8 mouse cellular contexts compared by ENCODE assay signal in the genomic region with DNA sequence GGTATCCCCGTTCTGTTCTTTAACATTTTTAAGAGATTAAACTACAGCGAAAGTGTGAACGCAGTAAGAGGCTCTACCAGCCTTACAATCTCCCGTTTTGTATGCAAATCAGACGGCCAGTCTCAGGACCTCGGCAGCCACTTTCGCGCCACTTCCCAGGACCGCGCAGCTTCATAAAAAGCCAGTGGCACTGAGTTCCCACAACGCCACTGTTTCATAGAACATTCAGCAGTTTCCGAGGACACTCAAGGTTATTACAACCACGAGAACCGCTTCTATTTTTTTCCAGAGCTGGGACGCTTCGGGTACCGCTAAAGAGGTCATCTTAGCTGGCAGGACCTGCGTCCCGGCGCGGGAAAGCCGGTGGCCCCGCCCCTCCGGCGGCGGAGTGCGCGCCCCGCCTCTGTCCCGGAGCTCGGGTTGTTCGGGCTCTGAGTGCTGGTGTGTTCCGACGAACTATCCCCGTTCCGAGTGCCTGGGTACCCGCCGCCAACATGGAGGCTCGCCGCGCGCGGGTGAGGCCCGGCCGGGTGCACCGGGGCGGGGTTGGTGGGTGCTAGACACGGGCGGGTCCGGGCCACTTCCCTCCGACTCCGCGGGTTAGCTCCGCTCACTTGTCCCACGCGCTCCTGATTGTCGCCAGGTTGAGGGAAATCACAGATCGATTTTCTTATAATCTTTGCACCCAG. TPM values are rescaled to one million over a fixed set of nuclear protein-coding genes. Genes with fewer than 3 reads are reported as not detected.
A peak's percentile ranks its signal among the peaks of the same experiment; 100 is the strongest.
DNase-seq lines count a peak whose midpoint lies in the region; ATAC-seq and TF ChIP-seq lines count a peak whose summit lies in the region.

A gene (plus strand): TSS at position 363 of the 689 bp plus-strand sequence.

- no peak for TF ChIP-seq CTCF in liver, embryonic 14.5 days (IDR thresholded peaks at IDR 0.05; ENCODE audit: low read depth)

- peak within 1 kb of the TSS; percentile 80 for H3K4me2 ChIP-seq in forebrain, embryonic 11.5 days (ENCODE audit: low read depth, low read length, severe bottlenecking)
- peak within 1 kb of the TSS; percentile 89 for H3K4me2 ChIP-seq in heart, embryonic 16.5 days (ENCODE audit: low read depth, low read length)
- H3K4me2 ChIP-seq in liver, embryonic 14.5 days (ENCODE audit: low read depth): peak within 1 kb of the TSS; percentile 95
- H3K4me2 ChIP-seq in stomach, embryonic 15.5 days: peak within 1 kb of the TSS; percentile 75

- no peaks in the 10 kb centered on the region for H3K36me3 ChIP-seq in forebrain, embryonic 11.5 days (ENCODE audit: control insufficient read depth, insufficient read depth, low read length)
- no peaks in the 10 kb centered on the region for H3K36me3 ChIP-seq in heart, embryonic 16.5 days (ENCODE audit: control insufficient read depth, insufficient read depth)
- peaks cover 22% of the 10 kb centered on the region for H3K36me3 ChIP-seq in liver, embryonic 14.5 days (replicated peaks; ENCODE audit: control insufficient read depth, insufficient read depth, low read depth)
- H3K36me3 ChIP-seq in stomach, embryonic 15.5 days: peaks cover 12% of the 10 kb centered on the region

- H3K9ac ChIP-seq in forebrain, embryonic 11.5 days (ENCODE audit: low read length): peak within 1 kb of the TSS; percentile 96
- peak within 1 kb of the TSS; percentile 89 for H3K9ac ChIP-seq in heart, embryonic 16.5 days (ENCODE audit: low read length)
- peak within 1 kb of the TSS; percentile 91 for H3K9ac ChIP-seq in liver, embryonic 14.5 days (replicated peaks)
- peak within 1 kb of the TSS; percentile 89 for H3K9ac ChIP-seq in stomach, embryonic 15.5 days

- under 1% methylated on average over 58 of the region's 58 CpGs for WGBS in forebrain, embryonic 11.5 days
- whole genome bisulfite sequencing in heart, embryonic 16.5 days: under 1% methylated on average over 58 of the region's 58 CpGs
- 0% methylated on average over 58 of the region's 58 CpGs for WGBS in liver, embryonic 14.5 days (ENCODE audit: insufficient replicate concordance)
- WGBS in stomach, embryonic 15.5 days: under 1% methylated on average over 58 of the region's 58 CpGs

- H3K27ac ChIP-seq in forebrain, embryonic 11.5 days (ENCODE audit: low read depth, low read length): peak within 1 kb of the TSS; percentile 82
- H3K27ac ChIP-seq in heart, embryonic 16.5 days (ENCODE audit: low read length): peak within 1 kb of the TSS; percentile 95
- H3K27ac ChIP-seq in liver, embryonic 14.5 days: peak within 1 kb of the TSS; percentile 88
- H3K27ac ChIP-seq in stomach, embryonic 15.5 days: peak within 1 kb of the TSS; percentile 92

- peak; percentile 94 for TF ChIP-seq EP300 in liver, embryonic 14.5 days (IDR thresholded peaks at IDR 0.05; ENCODE audit: low read depth)

- peaks cover 10% of the 10 kb centered on the region; the same call in 1 of the 2 replicates for H3K4me1 ChIP-seq in forebrain, embryonic 11.5 days (replicated peaks; ENCODE audit: control insufficient read depth, insufficient read depth, low read length)
- peaks cover 30% of the 10 kb centered on the region for H3K4me1 ChIP-seq in heart, embryonic 16.5 days (ENCODE audit: control insufficient read depth, insufficient read depth, low read length)
- H3K4me1 ChIP-seq in liver, embryonic 14.5 days (replicated peaks; ENCODE audit: control insufficient read depth in 2 of 2, insufficient read depth in 2 of 2, low read length in 1 of 2): peaks cover 18 to 42% of the 10 kb centered on the region in 2 experiments
- H3K4me1 ChIP-seq in stomach, embryonic 15.5 days: peaks cover 25% of the 10 kb centered on the region

- H3K4me3 ChIP-seq in forebrain, embryonic 11.5 days (ENCODE audit: low read depth, low read length): peak within 1 kb of the TSS; percentile 81
- peak within 1 kb of the TSS; percentile 95 for H3K4me3 ChIP-seq in heart, embryonic 16.5 days (ENCODE audit: low read length)
- peak within 1 kb of the TSS; percentile 78 to 89 for H3K4me3 ChIP-seq in liver, embryonic 14.5 days (ENCODE audit: insufficient read depth in 1 of 2, low read depth in 2 of 2, low read length in 2 of 2)
- peak within 1 kb of the TSS; percentile 95 for H3K4me3 ChIP-seq in stomach, embryonic 15.5 days (replicated peaks)

- DNase-seq in CD8-positive naive resting alpha-beta T cell, adult 2 months (ENCODE audit: low read depth in 2 of 2, low spot score in 2 of 2): peak; percentile 42 to 57
- peak; percentile 71 for DNase-seq in c-Kit-positive CD71-negative TER-119-negative erythroid progenitor cells, embryonic 14.5 days (ENCODE audit: low read depth)
- peak; percentile 91 for DNase-seq in forebrain, embryonic 11.5 days (ENCODE audit: low spot score)
- peak; percentile 76 to 84 for DNase-seq in kidney, postnatal 25 days
- DNase-seq in liver, embryonic 14.5 days (ENCODE audit: low read depth in 3 of 3, low spot score in 3 of 3): peak; percentile 62 to 75 (median 68)
- peak; percentile 90 for DNase-seq in neural tube, embryonic 10.5 days (ENCODE audit: extremely low spot score, low spot score)

- no peaks in the 10 kb centered on the region for H3K27me3 ChIP-seq in forebrain, embryonic 11.5 days (ENCODE audit: control insufficient read depth, insufficient read depth, low read length)
- H3K27me3 ChIP-seq in heart, embryonic 16.5 days (ENCODE audit: control insufficient read depth, insufficient read depth, low read length): no peaks in the 10 kb centered on the region
- no peaks in the 10 kb centered on the region for H3K27me3 ChIP-seq in liver, embryonic 14.5 days (ENCODE audit: control insufficient read depth, insufficient read depth, low read length)
- no peaks in the 10 kb centered on the region for H3K27me3 ChIP-seq in stomach, embryonic 15.5 days (replicated peaks)

- ATAC-seq in forebrain, embryonic 11.5 days (replicated peaks; ENCODE audit: low FRiP score): peak; percentile 88
- ATAC-seq in heart, embryonic 16.5 days (replicated peaks; ENCODE audit: extremely low read depth, insufficient read depth, low FRiP score): peak; percentile 88
- peak; percentile 86 for ATAC-seq in liver, embryonic 14.5 days (ENCODE audit: insufficient read depth)
- ATAC-seq in stomach, embryonic 15.5 days (ENCODE audit: insufficient read depth, low FRiP score, low read depth): peak; percentile 88

- no peaks in the 10 kb centered on the region for H3K9me3 ChIP-seq in forebrain, embryonic 11.5 days (ENCODE audit: control insufficient read depth, low read length)
- H3K9me3 ChIP-seq in heart, embryonic 16.5 days (replicated peaks; ENCODE audit: control insufficient read depth, low read length): no peaks in the 10 kb centered on the region
- no peaks in the 10 kb centered on the region for H3K9me3 ChIP-seq in liver, embryonic 14.5 days (ENCODE audit: control insufficient read depth, low read length)
- no peaks in the 10 kb centered on the region for H3K9me3 ChIP-seq in stomach, embryonic 15.5 days

RNA-seq across cellular contexts. Expression of the gene that starts here (rescaled TPM):
- 255 and 266 TPM in 2 replicates for polyA plus RNA-seq in forebrain, embryonic 11.5 days (2014; fragmentation: Nextera tagmentation; extraction: Ambion mirVana)
- 56.1 and 90.4 TPM in 2 replicates for polyA plus RNA-seq in heart, embryonic 16.5 days (2015; fragmentation: Nextera tagmentation; extraction: Ambion mirVana)
- 39.9 and 45.0 TPM in 2 replicates for polyA plus RNA-seq in liver, embryonic 14.5 days (2012; rRNA removed)
- polyA plus RNA-seq in liver, embryonic 14.5 days (2014; fragmentation: Nextera tagmentation; extraction: Ambion mirVana): 45.2 and 48.9 TPM in 2 replicates
- polyA plus RNA-seq in stomach, embryonic 15.5 days (2015; fragmentation: Nextera tagmentation; extraction: Ambion mirVana): 122 and 126 TPM in 2 replicates

Comparison
In these comparisons a context has a peak if more than half of its experiments do, and no peak if none do; other contexts are left out.
1. Peak in every context shown above with its lines: DNase-seq, ATAC-seq, H3K4me3 ChIP-seq and H3K27ac ChIP-seq.